Mouse (Mus musculus): ENCODE measurements around the gene Fut1. TPM values are rescaled to one million over a fixed set of nuclear protein-coding genes. Genes with fewer than 3 reads are reported as not detected.

Fut1 gene
- polyA plus RNA-seq, 1 experiment, result 0.14 TPM

GRCm38 (mm10) chr7:45609511-45609910, 7.6 kb upstream of the Fut1 start:
- DNase-seq (ENCODE audit: low read depth), result no peak
- TF ChIP-seq POLR2A (IDR thresholded peaks at IDR 0.05; ENCODE audit: borderline replicate concordance, extremely low read depth, insufficient read depth, insufficient read length, poor library complexity, severe bottlenecking) (no peak), CTCF (IDR thresholded peaks at IDR 0.05; ENCODE audit: borderline replicate concordance, extremely low read depth, insufficient read depth, insufficient read length) (no peak)

DNA sequence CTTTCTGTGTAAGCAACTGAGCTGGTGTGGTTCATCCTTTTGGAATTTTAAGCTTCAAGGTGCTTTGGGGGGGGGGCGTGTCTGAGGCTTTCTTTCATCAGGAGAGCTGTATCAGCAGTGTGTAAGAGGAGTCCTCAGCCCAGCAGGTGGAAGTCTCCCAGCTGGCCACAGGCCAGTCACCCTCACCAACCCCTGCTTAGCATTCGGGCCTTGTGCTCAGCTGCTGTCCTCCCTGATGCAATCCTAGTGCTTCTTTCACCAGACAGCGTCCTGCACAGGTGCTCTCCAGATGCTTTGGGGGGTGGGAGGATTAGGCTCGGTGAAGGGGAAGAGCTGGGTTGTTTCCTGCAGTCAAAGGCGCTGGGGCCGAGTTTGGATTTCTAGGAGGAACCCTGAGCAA, 812 bp upstream of the Fut1 start:
- TF ChIP-seq POLR2A (IDR thresholded peaks at IDR 0.05; ENCODE audit: borderline replicate concordance, extremely low read depth, insufficient read depth, insufficient read length, poor library complexity, severe bottlenecking) (no peak), CTCF (IDR thresholded peaks at IDR 0.05; ENCODE audit: borderline replicate concordance, extremely low read depth, insufficient read depth, insufficient read length) (no peak)
- DNase-seq (ENCODE audit: low read depth), result no peak

DNA sequence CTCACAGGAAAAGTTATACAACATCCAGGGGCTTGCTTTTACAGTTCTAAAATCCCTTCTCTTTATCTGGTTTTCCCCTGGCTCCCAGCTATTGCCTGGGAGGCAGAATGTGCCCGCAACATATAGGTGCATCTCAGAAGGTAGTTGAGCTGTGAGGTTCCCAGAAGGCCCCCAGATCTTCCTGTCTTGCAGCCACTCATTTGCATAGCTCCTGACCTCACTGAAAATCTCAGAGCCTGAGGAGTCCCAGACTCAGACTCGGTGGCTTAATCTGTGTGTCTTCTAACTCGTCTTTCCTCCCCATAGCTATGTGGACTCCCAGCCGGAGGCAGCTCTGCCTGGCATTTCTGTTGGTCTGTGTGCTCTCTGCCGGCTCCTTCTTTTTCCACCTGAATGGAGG, 1.2 kb downstream of the Fut1 start:
- no peak for DNase-seq (ENCODE audit: low read depth)
- TF ChIP-seq POLR2A (IDR thresholded peaks at IDR 0.05; ENCODE audit: borderline replicate concordance, extremely low read depth, insufficient read depth, insufficient read length, poor library complexity, severe bottlenecking) (no peak), CTCF (IDR thresholded peaks at IDR 0.05; ENCODE audit: borderline replicate concordance, extremely low read depth, insufficient read depth, insufficient read length) (no peak)

DNA sequence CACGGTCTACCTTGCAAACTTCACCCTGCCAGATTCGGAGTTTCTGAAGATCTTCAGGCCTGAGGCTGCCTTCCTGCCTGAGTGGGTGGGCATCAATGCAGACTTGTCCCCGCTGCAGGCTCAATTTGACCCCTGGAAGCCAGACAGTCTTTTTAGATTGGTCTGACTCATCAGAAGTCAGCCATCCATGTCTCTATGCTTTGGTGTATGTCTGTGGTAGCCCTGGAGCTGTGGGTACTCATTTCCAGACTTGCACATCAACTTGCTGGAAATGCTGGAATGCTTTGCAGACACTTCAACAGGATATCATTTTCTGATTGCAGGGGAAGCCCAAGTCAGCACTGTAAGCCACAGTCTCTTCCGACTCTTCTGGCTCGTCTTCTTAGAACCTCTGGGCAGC, 2.5 kb downstream of the Fut1 start:
- TF ChIP-seq POLR2A (IDR thresholded peaks at IDR 0.05; ENCODE audit: borderline replicate concordance, extremely low read depth, insufficient read depth, insufficient read length, poor library complexity, severe bottlenecking) (no peak), CTCF (IDR thresholded peaks at IDR 0.05; ENCODE audit: borderline replicate concordance, extremely low read depth, insufficient read depth, insufficient read length) (no peak)
- no peak for DNase-seq (ENCODE audit: low read depth)

- DNase-seq (ENCODE audit: low read depth), result no peak
- TF ChIP-seq CTCF (IDR thresholded peaks at IDR 0.05; ENCODE audit: borderline replicate concordance, extremely low read depth, insufficient read depth, insufficient read length) (no peak), POLR2A (IDR thresholded peaks at IDR 0.05; ENCODE audit: borderline replicate concordance, extremely low read depth, insufficient read depth, insufficient read length, poor library complexity, severe bottlenecking) (no peak)
These were observed 4.4 kb downstream of the Fut1 start, which contains the start of gene Izumo1 for GRCm38 (mm10) chr7:45621443-45621842. Izumo1 (plus strand) TSS chr7:45621811.

- peak; percentile 47 for DNase-seq (ENCODE audit: low read depth)
- no peak for TF ChIP-seq POLR2A (IDR thresholded peaks at IDR 0.05; ENCODE audit: borderline replicate concordance, extremely low read depth, insufficient read depth, insufficient read length, poor library complexity, severe bottlenecking)
- TF ChIP-seq CTCF (IDR thresholded peaks at IDR 0.05; ENCODE audit: borderline replicate concordance, extremely low read depth, insufficient read depth, insufficient read length), result no peak
These were observed 6.4 kb downstream of the Fut1 start for GRCm38 (mm10) chr7:45623507-45623906.

- no peak for TF ChIP-seq CTCF (IDR thresholded peaks at IDR 0.05; ENCODE audit: borderline replicate concordance, extremely low read depth, insufficient read depth, insufficient read length)
- no peak for TF ChIP-seq POLR2A (IDR thresholded peaks at IDR 0.05; ENCODE audit: borderline replicate concordance, extremely low read depth, insufficient read depth, insufficient read length, poor library complexity, severe bottlenecking)
- no peak for DNase-seq (ENCODE audit: low read depth)
These were observed 7.6 kb downstream of the Fut1 start for GRCm38 (mm10) chr7:45624718-45625117.

- no peak for DNase-seq (ENCODE audit: low read depth)
- TF ChIP-seq CTCF (IDR thresholded peaks at IDR 0.05; ENCODE audit: borderline replicate concordance, extremely low read depth, insufficient read depth, insufficient read length), result no peak
- TF ChIP-seq POLR2A (IDR thresholded peaks at IDR 0.05; ENCODE audit: borderline replicate concordance, extremely low read depth, insufficient read depth, insufficient read length, poor library complexity, severe bottlenecking), result no peak
These were observed 8.4 kb downstream of the Fut1 start for GRCm38 (mm10) chr7:45625481-45625880.

- TF ChIP-seq POLR2A (IDR thresholded peaks at IDR 0.05; ENCODE audit: borderline replicate concordance, extremely low read depth, insufficient read depth, insufficient read length, poor library complexity, severe bottlenecking) (no peak), CTCF (IDR thresholded peaks at IDR 0.05; ENCODE audit: borderline replicate concordance, extremely low read depth, insufficient read depth, insufficient read length) (no peak)
- DNase-seq (ENCODE audit: low read depth), result no peak
These were observed 9.5 kb downstream of the Fut1 start for GRCm38 (mm10) chr7:45626571-45627076.

DNA sequence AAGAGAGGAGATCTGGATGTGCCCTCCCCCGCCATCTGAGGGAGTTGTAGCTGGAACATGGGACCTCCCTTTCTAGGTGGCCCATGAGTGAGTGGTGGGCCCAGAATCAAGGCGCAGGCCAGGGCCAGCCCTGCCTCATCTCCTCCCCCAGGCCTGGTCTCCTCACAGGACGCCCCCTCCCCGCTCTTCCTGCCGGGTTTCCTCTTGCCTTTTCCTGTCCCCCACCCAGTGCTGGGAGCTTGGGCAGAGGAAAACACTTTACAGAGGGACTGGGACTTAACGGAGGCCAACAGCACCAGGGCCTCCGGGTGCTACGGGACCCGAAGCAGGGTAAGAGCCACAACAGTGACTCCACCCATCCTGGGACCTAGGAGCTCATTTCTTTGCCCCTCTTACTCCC, 10.2 kb downstream of the Fut1 start, which contains the start of gene Rasip1:
TSS of gene Rasip1 (plus strand) at position 228 of the 400 bp plus-strand sequence.
- TF ChIP-seq CTCF (IDR thresholded peaks at IDR 0.05; ENCODE audit: borderline replicate concordance, extremely low read depth, insufficient read depth, insufficient read length), result no peak
- TF ChIP-seq POLR2A (IDR thresholded peaks at IDR 0.05; ENCODE audit: borderline replicate concordance, extremely low read depth, insufficient read depth, insufficient read length, poor library complexity, severe bottlenecking), result no peak
- DNase-seq (ENCODE audit: low read depth), result no peak

- peak; percentile 93 for DNase-seq (ENCODE audit: low read depth)
- TF ChIP-seq POLR2A (IDR thresholded peaks at IDR 0.05; ENCODE audit: borderline replicate concordance, extremely low read depth, insufficient read depth, insufficient read length, poor library complexity, severe bottlenecking), result peak; percentile 79
- peak; percentile 91 for TF ChIP-seq CTCF (IDR thresholded peaks at IDR 0.05; ENCODE audit: borderline replicate concordance, extremely low read depth, insufficient read depth, insufficient read length)
These were observed 11.5 kb downstream of the Fut1 start for GRCm38 (mm10) chr7:45628364-45629294.

Data from brain, embryonic 14.5 days (tissue).